Mouse (Mus musculus) lung, postnatal 0 days (tissue): Measurements from ENCODE around the gene Gtse1.

Source experiments
- CTCF ChIP-seq: IDR thresholded peaks from 2 replicates; pipeline ENCODE4 v1.5.1; 2016; ENCODE audit warnings: antibody characterized with exemption, mild to moderate bottlenecking
- EP300 ChIP-seq: IDR thresholded peaks from 2 replicates; pipeline ENCODE4 v1.6.1; 2016; ENCODE audit warnings: antibody characterized with exemption, mild to moderate bottlenecking, control low read depth

DNA sequence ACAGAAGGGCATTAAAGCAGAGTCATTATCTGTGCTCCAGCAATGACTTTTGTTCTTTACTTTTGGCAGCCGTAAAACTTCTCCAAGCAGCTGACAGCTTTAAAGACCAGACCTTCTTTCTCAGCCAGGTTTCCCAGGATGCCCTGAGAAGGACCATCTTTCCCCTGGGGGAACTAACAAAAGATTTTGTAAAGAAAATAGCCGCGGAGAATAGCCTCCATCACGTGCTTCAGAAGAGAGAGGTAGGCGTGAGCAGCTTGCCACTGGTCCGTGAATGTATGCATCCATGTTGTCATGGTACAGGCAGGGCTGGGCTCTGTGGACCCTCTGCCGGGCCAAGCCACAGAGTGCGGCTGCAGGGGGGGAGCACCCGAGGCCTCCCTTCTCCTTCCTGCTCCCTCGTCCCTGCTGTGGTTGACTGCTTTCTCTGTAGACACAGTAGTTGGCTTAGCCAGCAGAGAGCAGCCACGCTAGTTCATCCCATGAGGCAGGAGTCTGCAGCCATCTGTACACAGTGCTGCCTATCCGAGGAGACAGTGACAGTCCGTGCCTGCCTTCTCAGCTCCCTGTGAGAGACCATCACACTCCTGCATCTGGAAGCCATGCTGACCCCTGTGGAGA is 33.1 kb downstream of the Gtse1 start:
- TF ChIP-seq CTCF (no peak), EP300 (no peak)
